ENCODE assay signal across 13 mouse cellular contexts in the genomic region with DNA sequence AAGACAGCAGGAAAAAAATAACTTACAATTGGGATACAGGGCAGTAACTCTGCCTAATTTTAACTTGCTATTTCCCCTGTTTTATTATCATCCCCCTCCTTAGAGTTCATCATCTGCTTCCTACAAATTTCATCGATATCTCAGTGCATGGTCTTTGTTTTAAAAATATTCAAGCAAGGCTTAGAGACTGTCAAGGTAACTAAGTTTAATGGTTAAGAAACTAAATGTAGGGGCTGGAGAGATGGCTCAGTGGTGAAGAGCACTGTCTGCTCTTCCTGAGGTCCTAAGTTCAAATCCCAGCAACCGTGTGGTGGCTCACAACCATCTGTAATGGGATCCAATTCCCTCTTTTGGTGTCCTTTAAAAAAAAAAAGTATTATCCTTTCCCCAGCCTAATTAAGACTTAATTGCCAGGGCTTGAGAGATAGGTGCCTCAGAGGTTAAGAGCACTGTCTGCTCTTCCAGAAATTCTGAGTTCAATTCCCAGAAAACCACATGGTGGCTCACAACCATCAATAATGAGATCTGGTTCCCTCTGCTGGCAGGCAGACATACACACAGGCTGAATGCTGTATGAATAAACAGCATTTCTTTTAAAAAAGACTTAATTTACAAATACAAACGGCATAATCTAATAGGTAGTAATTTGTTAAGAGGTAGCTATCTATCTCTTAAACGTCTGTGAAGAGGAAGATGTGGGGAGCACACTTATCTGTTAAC. TPM values are rescaled to one million over a fixed set of nuclear protein-coding genes. Genes with fewer than 3 reads are reported as not detected.
DNase-seq lines count a peak whose midpoint lies in the region; ATAC-seq and TF ChIP-seq lines count a peak whose summit lies in the region.
"Had no signal": no experiment of that assay in that cellular context is flagged by ENCODE, and none has a peak within 500 bp of the region (broad histone marks: within the 10 kb centered on the region; RNA-seq: fewer than 3 reads in every experiment).

No protein-coding gene starts in this region.

- H3K27ac ChIP-seq in hindbrain, embryonic 14.5 days = no peak overlapping the region
- H3K27ac ChIP-seq in hindbrain, embryonic 12.5 days = no peak overlapping the region
- no peak overlapping the region for H3K27ac ChIP-seq in thymus, adult 2 months (ENCODE audit: control insufficient read depth, insufficient read depth, low read length)
- H3K27ac ChIP-seq: hindbrain, embryonic 13.5 days; limb, embryonic 12.5 days had no signal

- no peak overlapping the region for H3K4me3 ChIP-seq in hindbrain, embryonic 14.5 days (replicated peaks; ENCODE audit: low read length)
- H3K4me3 ChIP-seq in hindbrain, embryonic 12.5 days = no peak overlapping the region
- no peak overlapping the region for H3K4me3 ChIP-seq in thymus, adult 2 months (ENCODE audit: control insufficient read depth, insufficient read depth, low read length)
- H3K4me3 ChIP-seq: hindbrain, embryonic 13.5 days; limb, embryonic 12.5 days; myocyte had no signal

- no peak overlapping the region for H3K9ac ChIP-seq in hindbrain, embryonic 14.5 days
- no peak overlapping the region for H3K9ac ChIP-seq in hindbrain, embryonic 12.5 days
- H3K9ac ChIP-seq: hindbrain, embryonic 13.5 days; limb, embryonic 12.5 days had no signal

- 0 out of 2 replicates have a peak, but pooled peaks cover 7% of the 10 kb centered on the region for H3K4me1 ChIP-seq in hindbrain, embryonic 14.5 days (replicated peaks; ENCODE audit: control insufficient read depth, insufficient read depth, low read length)
- H3K4me1 ChIP-seq in hindbrain, embryonic 12.5 days = no peaks in the 10 kb centered on the region
- H3K4me1 ChIP-seq in thymus, adult 2 months (replicated peaks; ENCODE audit: control insufficient read depth, insufficient read depth, low read length) = no peaks in the 10 kb centered on the region; the same call in 1 of the 2 replicates

- no peak overlapping the region for H3K4me2 ChIP-seq in hindbrain, embryonic 14.5 days (replicated peaks)
- no peak overlapping the region for H3K4me2 ChIP-seq in hindbrain, embryonic 12.5 days (replicated peaks)
- H3K4me2 ChIP-seq: hindbrain, embryonic 13.5 days; limb, embryonic 12.5 days had no signal

- no peak for TF ChIP-seq CTCF in thymus, adult 2 months (IDR thresholded peaks at IDR 0.05; ENCODE audit: borderline replicate concordance, control insufficient read depth, extremely low read depth, insufficient read depth, low read length, poor library complexity)

- no peak for TF ChIP-seq POLR2A in thymus, adult 2 months (IDR thresholded peaks at IDR 0.05; ENCODE audit: control insufficient read depth, extremely low read depth, insufficient read depth, low read length, poor library complexity)

- ATAC-seq in hindbrain, embryonic 14.5 days (ENCODE audit: low FRiP score) = no peak
- no peak for ATAC-seq in hindbrain, embryonic 12.5 days (ENCODE audit: low FRiP score)
- ATAC-seq: forebrain, embryonic 16.5 days had no signal

- H3K9me3 ChIP-seq in hindbrain, embryonic 14.5 days (ENCODE audit: control insufficient read depth, low read length) = no peaks in the 10 kb centered on the region
- H3K9me3 ChIP-seq in hindbrain, embryonic 12.5 days (replicated peaks) = no peaks in the 10 kb centered on the region
- H3K9me3 ChIP-seq: hindbrain, embryonic 13.5 days; limb, embryonic 12.5 days had no signal

- peak; percentile 48 for DNase-seq in hindbrain, embryonic 14.5 days (ENCODE audit: low spot score)
- DNase-seq in thymus, postnatal 0 days (ENCODE audit: low spot score) = peak; percentile 17
- DNase-seq in thymus, adult 2 months = no peak
- peak; percentile 64 for DNase-seq in adipocyte (ENCODE audit: low spot score)
- peak; percentile 51 for DNase-seq in splenic B cell, adult 2 months (ENCODE audit: low read depth, low spot score)
- no peak for DNase-seq in spleen, postnatal 36 days (ENCODE audit: low spot score in 2 of 2)
- no peak for DNase-seq in right cerebral cortex, postnatal 14 days

- H3K27me3 ChIP-seq in hindbrain, embryonic 14.5 days (ENCODE audit: control insufficient read depth, insufficient read depth, low read length) = no peaks in the 10 kb centered on the region
- no peaks in the 10 kb centered on the region for H3K27me3 ChIP-seq in hindbrain, embryonic 12.5 days
- H3K27me3 ChIP-seq in thymus, adult 2 months (ENCODE audit: control insufficient read depth, insufficient read depth, low read length) = no peaks in the 10 kb centered on the region
- no peaks in the 10 kb centered on the region for H3K27me3 ChIP-seq in splenic B cell, adult 2 months (ENCODE audit: control insufficient read depth, insufficient read depth, low read length, poor library complexity, severe bottlenecking)
- H3K27me3 ChIP-seq: hindbrain, embryonic 13.5 days; limb, embryonic 12.5 days had no signal

- 68% methylated on average over 4 of the region's 4 CpGs for WGBS in hindbrain, embryonic 14.5 days
- 66% methylated on average over 4 of the region's 4 CpGs for WGBS in hindbrain, embryonic 12.5 days
- 62% methylated on average over 4 of the region's 4 CpGs for WGBS in thymus, adult 2 months

- H3K36me3 ChIP-seq in hindbrain, embryonic 14.5 days (replicated peaks; ENCODE audit: control insufficient read depth, insufficient read depth) = no peaks in the 10 kb centered on the region
- H3K36me3 ChIP-seq in hindbrain, embryonic 12.5 days = no peaks in the 10 kb centered on the region
- H3K36me3 ChIP-seq in thymus, adult 2 months (ENCODE audit: control insufficient read depth, insufficient read depth, low read length) = no peaks in the 10 kb centered on the region
- H3K36me3 ChIP-seq in splenic B cell, adult 2 months (ENCODE audit: control insufficient read depth, insufficient read depth, low read length, poor library complexity, severe bottlenecking) = no peaks in the 10 kb centered on the region
- H3K36me3 ChIP-seq: hindbrain, embryonic 13.5 days; limb, embryonic 12.5 days had no signal

RNA-seq across cellular contexts. Expression of a gene that starts 4.5 kb away (rescaled TPM):
- polyA plus RNA-seq in hindbrain, embryonic 14.5 days (2014; fragmentation: Nextera tagmentation; extraction: Ambion mirVana) = not detected in 2 replicates
- 0.46 TPM in 1 of 2 replicates, not detected in the other for polyA plus RNA-seq in hindbrain, embryonic 12.5 days (2016; fragmentation: Nextera tagmentation; extraction: Ambion mirVana)
- polyA plus RNA-seq in thymus, postnatal 0 days (2015; fragmentation: Nextera tagmentation; extraction: Ambion mirVana) = not detected in 2 replicates
- not detected in 2 replicates for polyA plus RNA-seq in thymus, adult 2 months (2012; rRNA removed)
- polyA plus RNA-seq: forebrain, embryonic 16.5 days; hindbrain, embryonic 13.5 days; limb, embryonic 12.5 days; spleen, adult 2 months had no signal

RNA-seq across cellular contexts. Expression of a gene that starts 4.6 kb away (rescaled TPM):
- 40.7 and 40.9 TPM in 2 replicates for polyA plus RNA-seq in hindbrain, embryonic 14.5 days (2014; fragmentation: Nextera tagmentation; extraction: Ambion mirVana)
- polyA plus RNA-seq in hindbrain, embryonic 12.5 days (2016; fragmentation: Nextera tagmentation; extraction: Ambion mirVana) = 50.8 and 50.9 TPM in 2 replicates
- 54.8 and 58.9 TPM in 2 replicates for polyA plus RNA-seq in thymus, postnatal 0 days (2015; fragmentation: Nextera tagmentation; extraction: Ambion mirVana)
- 24.6 and 25.3 TPM in 2 replicates for polyA plus RNA-seq in thymus, adult 2 months (2012; rRNA removed)

RNA-seq across cellular contexts. Expression of a gene that starts 17.7 kb away (rescaled TPM):
- 122 and 123 TPM in 2 replicates for polyA plus RNA-seq in hindbrain, embryonic 14.5 days (2014; fragmentation: Nextera tagmentation; extraction: Ambion mirVana)
- polyA plus RNA-seq in hindbrain, embryonic 12.5 days (2016; fragmentation: Nextera tagmentation; extraction: Ambion mirVana) = 97.7 and 105 TPM in 2 replicates
- 72.4 and 80.8 TPM in 2 replicates for polyA plus RNA-seq in thymus, postnatal 0 days (2015; fragmentation: Nextera tagmentation; extraction: Ambion mirVana)
- 48.4 and 50.5 TPM in 2 replicates for polyA plus RNA-seq in thymus, adult 2 months (2012; rRNA removed)

RNA-seq across cellular contexts. Expression of a gene that starts 58.1 kb away (rescaled TPM):
- not detected in 2 replicates for polyA plus RNA-seq in hindbrain, embryonic 14.5 days (2014; fragmentation: Nextera tagmentation; extraction: Ambion mirVana)
- not detected in 2 replicates for polyA plus RNA-seq in hindbrain, embryonic 12.5 days (2016; fragmentation: Nextera tagmentation; extraction: Ambion mirVana)
- polyA plus RNA-seq in thymus, postnatal 0 days (2015; fragmentation: Nextera tagmentation; extraction: Ambion mirVana) = not detected in 2 replicates
- not detected in 2 replicates for polyA plus RNA-seq in thymus, adult 2 months (2012; rRNA removed)
- polyA plus RNA-seq: forebrain, embryonic 16.5 days; hindbrain, embryonic 13.5 days; limb, embryonic 12.5 days; myocyte; spleen, adult 2 months had no signal

Comparison
In these comparisons a context has a peak if more than half of its experiments do, and no peak if none do; other contexts are left out.
1. DNase-seq: peak in hindbrain, embryonic 14.5 days (single experiment), thymus, postnatal 0 days (single experiment), adipocyte (single experiment) and splenic B cell, adult 2 months (single experiment); none in thymus, adult 2 months (single experiment), spleen, postnatal 36 days (0 of 2) and right cerebral cortex, postnatal 14 days (single experiment).